Mouse (Mus musculus): Measurements from ENCODE around the gene Skida1.

The Skida1 gene

DNA sequence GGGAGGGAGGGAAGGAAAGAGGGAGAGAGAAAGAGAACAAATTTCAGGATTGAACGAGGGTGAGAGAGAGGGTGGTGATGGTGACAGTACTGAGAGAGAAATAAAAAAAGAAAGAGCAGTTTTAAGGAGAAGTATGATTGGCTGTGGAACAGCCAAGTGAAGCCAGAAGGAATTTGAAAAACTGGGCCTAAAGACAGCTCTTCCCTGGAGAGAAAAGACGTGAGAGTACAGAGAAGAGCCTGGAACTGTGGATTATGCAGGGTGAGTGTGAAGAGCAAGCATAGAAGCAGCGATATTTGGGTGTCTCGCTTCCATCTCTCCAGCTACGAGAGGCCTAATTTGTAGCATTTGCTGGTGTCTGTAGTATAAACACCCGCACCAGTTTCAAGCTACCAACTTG is 37.6 kb downstream of the Skida1 start:
- no peak for DNase-seq

DNA sequence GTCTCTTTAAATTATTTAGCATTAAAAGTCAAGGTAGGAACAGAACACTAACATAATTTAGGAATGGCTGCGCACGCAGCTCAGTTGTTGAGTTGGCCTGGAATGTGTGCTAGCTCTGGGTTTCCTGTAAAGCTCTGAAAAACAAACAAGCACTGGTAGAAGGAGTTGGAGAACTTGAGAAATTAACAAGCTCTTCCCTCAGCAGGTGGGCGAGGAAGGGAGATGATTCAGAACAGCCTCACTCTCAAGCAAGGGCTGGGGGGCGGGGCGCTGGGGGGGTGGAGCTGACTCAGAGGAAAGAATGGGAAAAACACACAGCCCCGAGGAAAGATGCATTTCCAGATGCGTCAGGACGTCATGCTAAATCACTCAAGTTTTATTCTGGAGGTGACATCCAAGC is 43.7 kb downstream of the Skida1 start:
- no peak for DNase-seq

DNA sequence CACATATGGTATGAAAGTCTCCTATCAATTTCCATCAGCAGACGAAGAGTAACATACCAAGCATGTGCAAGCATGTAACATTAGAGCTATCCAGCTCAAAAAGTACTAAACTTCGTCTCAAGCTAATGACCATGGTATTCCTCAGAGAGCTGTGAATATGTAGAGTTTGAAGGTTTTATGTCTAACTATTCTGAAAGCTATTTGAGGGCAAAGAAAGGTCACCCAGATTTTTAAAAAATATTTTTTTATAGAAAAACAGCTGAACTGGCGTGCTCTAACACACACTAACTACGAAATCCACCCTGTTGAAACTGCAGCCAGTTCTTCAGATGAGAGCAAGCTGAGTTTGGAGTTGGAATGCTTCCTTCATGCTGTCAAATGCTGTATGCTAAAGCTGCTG is 44.6 kb downstream of the Skida1 start:
- no peak for DNase-seq

DNA sequence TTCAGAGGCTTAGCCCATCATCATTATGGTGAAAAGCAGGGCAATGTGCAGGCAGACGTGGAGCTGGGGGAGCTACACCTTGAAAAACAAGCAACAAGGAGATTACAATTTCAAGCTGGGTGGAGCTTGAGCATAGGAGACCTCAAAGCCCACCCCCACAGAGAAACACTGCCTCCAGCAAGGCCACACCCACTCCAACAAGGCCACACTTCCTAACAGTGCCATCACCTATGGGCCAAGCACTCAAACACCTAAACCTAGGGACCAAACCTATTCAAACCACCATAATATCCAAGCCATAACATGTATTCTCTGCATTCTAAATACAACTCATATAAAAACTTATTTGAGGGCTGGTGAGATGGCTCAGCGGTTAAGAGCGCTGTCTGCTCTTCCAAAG is 46.5 kb downstream of the Skida1 start:
- no peak for DNase-seq

DNA sequence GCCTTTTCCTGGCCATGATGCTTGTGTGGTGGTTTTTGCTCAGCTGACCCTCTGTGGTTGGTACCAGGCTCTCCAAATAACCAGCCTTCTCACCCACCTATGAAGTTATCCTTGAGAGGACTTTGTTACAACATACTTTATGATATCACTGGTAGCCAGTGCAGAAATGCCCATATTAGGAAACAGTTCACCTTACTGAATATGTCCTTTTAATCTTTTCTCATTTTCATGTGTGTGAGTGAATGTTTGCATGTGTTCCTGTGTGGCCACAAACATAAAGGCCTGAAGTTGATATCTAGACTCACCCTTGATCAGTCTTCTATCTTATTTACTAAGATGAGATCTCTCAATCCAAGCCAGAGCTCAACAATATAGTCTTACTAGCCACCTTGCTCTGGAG is 52.0 kb downstream of the Skida1 start, which contains the start of gene H2al2a:
Gene H2al2a, minus strand, starts transcription at position 101 of the 400 bp plus-strand sequence.
- no peak for DNase-seq

Measured in kidney, adult 18-20 months (tissue).